Mouse (Mus musculus) gastrocnemius, postnatal 36 days (tissue): ENCODE data around the gene Olfr569. TPM values are rescaled to one million over a fixed set of nuclear protein-coding genes. Genes with fewer than 3 reads are reported as not detected.

Experiments
- DNase-seq, 2 experiments: peaks; one replicate each; pipeline ENCODE4 v3.0.0; 2022
- intact Hi-C: fragments of 180-260 bp; cut with DNase I; formaldehyde crosslinking; loops from one replicate; pipeline ENCODE4 v1.15.1; 2025
- long read RNA-seq, 2 experiments: library from polyadenylated mRNA; stranded (forward); transcript quantifications; one replicate each; pipeline ENCODE4 v2.0.0; 2021
- total RNA-seq, 2 experiments: library from RNA; stranded (reverse); gene quantifications; 2 replicates each; pipeline ENCODE4 v1.2.3; 2021

The Olfr569 gene
- not detected for total RNA-seq
- long read RNA-seq, experiment 1, result 0 reads
- long read RNA-seq, experiment 2, result 0 reads

- intact Hi-C loops, result no loop called here
- DNase-seq, result no peak
Measured at GRCm38 (mm10) chr7:102890782-102891181, at the start of gene Olfr569. Gene Olfr569, minus strand, starts transcription at chr7:102890882.

- intact Hi-C loops, result no loop called here
- no peak for DNase-seq
Measured at GRCm38 (mm10) chr7:102927105-102927504, 36.4 kb upstream of the Olfr569 start.

- DNase-seq, result no peak
- intact Hi-C loops, result no loop called here
Measured at GRCm38 (mm10) chr7:102924109-102924508, 33.4 kb upstream of the Olfr569 start, which contains the start of gene Olfr572. Gene Olfr572, plus strand, starts transcription at chr7:102924409.

- DNase-seq, result no peak
- intact Hi-C loops, result no loop called here
Measured at GRCm38 (mm10) chr7:102919632-102920031, 28.9 kb upstream of the Olfr569 start.

- no peak for DNase-seq
- intact Hi-C loops, result no loop called here
Measured at GRCm38 (mm10) chr7:102917032-102917875, 26.6 kb upstream of the Olfr569 start, which contains the start of gene Olfr571. Gene Olfr571, minus strand, starts transcription at chr7:102917536.

GRCm38 (mm10) chr7:102916405-102916804, 25.7 kb upstream of the Olfr569 start:
- intact Hi-C loops, result no loop called here
- DNase-seq, result no peak

- DNase-seq, result no peak
- intact Hi-C loops, result no loop called here
Measured at GRCm38 (mm10) chr7:102915261-102915660, 24.6 kb upstream of the Olfr569 start.

GRCm38 (mm10) chr7:102876822-102877221, 13.9 kb downstream of the Olfr569 start, which contains the start of gene Olfr568:
Gene Olfr568, plus strand, starts transcription at chr7:102877122.
- intact Hi-C loops, result no loop called here
- DNase-seq, result no peak

GRCm38 (mm10) chr7:102858665-102859064, 32.0 kb downstream of the Olfr569 start, which contains the start of gene Olfr566:
Gene Olfr566, minus strand, starts transcription at chr7:102858765.
- no peak for DNase-seq
- intact Hi-C loops, result no loop called here

GRCm38 (mm10) chr7:102855807-102856206, 34.9 kb downstream of the Olfr569 start:
- no peak for DNase-seq
- intact Hi-C loops, result no loop called here

Other genes with a start within 250 kb of the Olfr569 start
- gene Olfr555, start 232.1 kb downstream of the Olfr569 start, total RNA-seq, result not detected
- not detected for gene Olfr556, start 226.0 kb downstream of the Olfr569 start, total RNA-seq
- 1 to 10 TPM; 3.6 to 4.2 TPM for gene Trim68, start 203.6 kb downstream of the Olfr569 start, total RNA-seq
- not detected for gene Olfr557, start 195.0 kb downstream of the Olfr569 start, total RNA-seq
- gene Olfr558, start 188.7 kb downstream of the Olfr569 start, total RNA-seq, result 1 to 10 TPM; 1.5 to 1.7 TPM
- not detected for gene Olfr33, start 171.8 kb downstream of the Olfr569 start, total RNA-seq
- gene Olfr559, start 163.4 kb downstream of the Olfr569 start, total RNA-seq, result not detected
- gene Olfr560, start 131.5 kb downstream of the Olfr569 start, total RNA-seq, result under 1 TPM in 1 of 2 experiments, not detected in 1; 0.17 TPM
- under 1 TPM; 0.47 to 0.54 TPM for gene Olfr78, start 131.4 kb downstream of the Olfr569 start, total RNA-seq
- not detected for gene Olfr561, start 119.7 kb downstream of the Olfr569 start, total RNA-seq
- not detected for gene Olfr564, start 87.4 kb downstream of the Olfr569 start, total RNA-seq
- gene Olfr566, start 32.1 kb downstream of the Olfr569 start, total RNA-seq, result not detected
- gene Olfr568, start 13.8 kb downstream of the Olfr569 start, total RNA-seq, result not detected
- not detected for gene Olfr570, start 3.7 kb upstream of the Olfr569 start, total RNA-seq
- gene Olfr571, start 26.7 kb upstream of the Olfr569 start, total RNA-seq, result not detected
- not detected for gene Olfr572, start 33.5 kb upstream of the Olfr569 start, total RNA-seq
- not detected for gene Olfr573-ps1, start 51.7 kb upstream of the Olfr569 start, total RNA-seq
- gene Olfr574, start 57.6 kb upstream of the Olfr569 start, total RNA-seq, result not detected
- not detected for gene Olfr575, start 67.9 kb upstream of the Olfr569 start, total RNA-seq
- not detected for gene Olfr576, start 71.8 kb upstream of the Olfr569 start, total RNA-seq
- gene Olfr577, start 85.1 kb upstream of the Olfr569 start, total RNA-seq, result not detected
- gene Olfr578, start 98.4 kb upstream of the Olfr569 start, total RNA-seq, result not detected
- not detected for gene Olfr582, start 147.1 kb upstream of the Olfr569 start, total RNA-seq
- gene Olfr583, start 160.4 kb upstream of the Olfr569 start, total RNA-seq, result not detected
- gene Olfr584, start 191.0 kb upstream of the Olfr569 start, total RNA-seq, result not detected
- gene Olfr585, start 206.8 kb upstream of the Olfr569 start, total RNA-seq, result not detected
- not detected for gene Olfr586, start 234.8 kb upstream of the Olfr569 start, total RNA-seq
- gene Olfr588-ps1, start 250.0 kb upstream of the Olfr569 start, total RNA-seq, result not detected